Mouse (Mus musculus) lung, postnatal 36 days (tissue): Measurements from ENCODE around the gene Psmd6.

ENCODE experiments used
- DNase-seq: peaks from one replicate; pipeline ENCODE4 v3.0.0; 2022; ENCODE audit warnings: mixed read lengths

Gene Psmd6

GRCm38 (mm10) chr14:14063382-14063781, 57.4 kb downstream of the Psmd6 start:
- no peak for DNase-seq

DNA sequence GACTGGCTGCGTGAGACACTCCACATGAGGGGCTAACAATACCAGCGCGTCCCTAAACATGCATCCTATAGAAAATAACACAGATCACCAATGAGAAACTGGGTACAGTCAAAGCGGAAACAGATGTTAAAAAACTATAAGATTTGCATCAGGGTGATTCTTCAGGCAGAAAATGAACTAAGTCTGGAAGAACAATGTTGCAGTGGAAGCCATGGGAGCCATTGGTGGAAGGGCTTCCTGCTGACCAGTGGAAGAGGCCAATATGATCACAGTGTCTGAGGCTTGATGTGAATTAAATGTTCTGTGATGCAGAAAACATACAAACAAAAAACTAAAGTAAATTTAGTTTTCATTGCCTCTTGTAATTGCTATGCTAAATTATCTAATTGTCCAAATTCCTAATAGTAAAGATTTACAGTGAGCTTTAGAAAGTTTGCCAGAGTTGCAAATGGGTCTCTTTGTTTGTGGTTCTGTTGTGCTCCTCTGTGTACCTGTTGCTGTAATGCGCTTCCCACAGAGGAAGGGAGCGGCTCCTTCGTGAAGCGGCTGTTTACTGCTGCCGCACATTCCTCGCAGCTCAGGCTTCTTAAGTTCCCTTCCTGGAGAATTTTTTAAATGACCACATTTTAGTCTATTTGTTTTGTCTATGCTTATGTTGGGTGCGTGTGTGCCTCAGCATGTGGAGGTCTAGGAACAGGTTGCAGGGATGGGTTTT, 58.1 kb downstream of the Psmd6 start:
- no peak for DNase-seq
